Mouse (Mus musculus) ES-E14 (cell line): ENCODE measurements at regions not wholly inside any gene's neighbourhood (a gene's known extent, or its start where the extent isn't known, plus 50 kb on each side); places are given as distances from the start of the nearest gene placed in this dataset.

Experiments used
- DNase-seq: peaks from one replicate; pipeline ENCODE4 v3.0.0-alpha.2; 2013; ENCODE audit warnings: low read depth, low spot score
- H3K27ac ChIP-seq: 2 replicates; pipeline ENCODE4 v1.5.1; 2012; ENCODE audit warnings: low read depth, mild to moderate bottlenecking, low read length, moderate library complexity, mixed read lengths; ENCODE audit not compliant: poor library complexity, insufficient read depth, severe bottlenecking
- H3K36me3 ChIP-seq: 2 replicates; pipeline ENCODE4 v1.6.1; 2012; ENCODE audit warnings: mild to moderate bottlenecking, low read length, moderate library complexity, mixed read lengths; ENCODE audit not compliant: control insufficient read depth, poor library complexity, insufficient read depth, severe bottlenecking
- H3K4me1 ChIP-seq, 2 experiments: fragments of 150-350 bp in 1 of 2; sonication (generic) in 1 of 2; 2 replicates each; pipeline ENCODE4 v1.6.1; 2012; ENCODE audit warnings: low read length in 2 of 2, mild to moderate bottlenecking in 1 of 2, mixed read lengths in 1 of 2; ENCODE audit not compliant: control insufficient read depth in 2 of 2, insufficient read depth in 2 of 2, poor library complexity in 1 of 2
- H3K4me3 ChIP-seq, 2 experiments: fragments of 150-350 bp in 1 of 2; sonication (generic) in 1 of 2; 2 replicates each; pipeline ENCODE4 v1.5.1; 2012; ENCODE audit warnings: low read length in 2 of 2, low read depth in 1 of 2, mild to moderate bottlenecking in 1 of 2, mixed read lengths in 1 of 2; ENCODE audit not compliant: insufficient read depth in 1 of 2, poor library complexity in 1 of 2, severe bottlenecking in 1 of 2
- H3K9ac ChIP-seq: 2 replicates; pipeline ENCODE4 v1.6.1; 2012; ENCODE audit warnings: low read depth, mild to moderate bottlenecking, low read length, mixed read lengths; ENCODE audit not compliant: poor library complexity, insufficient read depth, severe bottlenecking
- H3K9me3 ChIP-seq: fragments of 150-350 bp; sonication (generic); 2 replicates; pipeline ENCODE4 v1.6.1; 2012; ENCODE audit warnings: low read depth, mild to moderate bottlenecking, low read length; ENCODE audit not compliant: control insufficient read depth, insufficient read depth
- CHD2 ChIP-seq: IDR thresholded peaks from 2 replicates; pipeline ENCODE4 v1.6.1; 2014; ENCODE audit warnings: mild to moderate bottlenecking, low read depth, low read length, inconsistent platforms
- HCFC1 ChIP-seq: IDR thresholded peaks from 2 replicates; pipeline ENCODE4 v1.6.1; 2012; ENCODE audit warnings: low read length, inconsistent platforms, borderline replicate concordance; ENCODE audit not compliant: insufficient read depth
- MAFK ChIP-seq: IDR thresholded peaks from 2 replicates; pipeline ENCODE4 v1.6.1; 2014; ENCODE audit warnings: mild to moderate bottlenecking, low read depth, low read length, inconsistent platforms; ENCODE audit not compliant: insufficient read depth
- ZC3H11A ChIP-seq: IDR thresholded peaks from 2 replicates; pipeline ENCODE4 v1.6.1; 2012; ENCODE audit warnings: low read depth, mild to moderate bottlenecking, inconsistent platforms, low read length, borderline replicate concordance
- ZNF384 ChIP-seq: IDR thresholded peaks from 2 replicates; pipeline ENCODE4 v1.6.1; 2012; ENCODE audit warnings: low read depth, low read length, inconsistent platforms
- in situ Hi-C, 2 experiments: fragments of 600-800 bp; cut with MboI; formaldehyde crosslinking; loops; one replicate each; pipeline ENCODE4 v1.15.1; 2025; ENCODE audit warnings: low sequenced_read_pairs in 2 of 2, inconsistent platforms in 1 of 2; ENCODE audit not compliant: unreplicated experiment in 2 of 2

GRCm38 (mm10) chr15:85668871-85669651 is 65.7 kb upstream of the Ppara start:
- Histone ChIP-seq H3K36me3 (no peaks in the 10 kb centered on the region), H3K4me1 (no peaks in the 10 kb centered on the region; a peak in 1 of 4 replicates), H3K9me3 (no peaks in the 10 kb centered on the region), H3K4me3 (no peak overlapping the region; a peak in 1 of 4 replicates), H3K9ac (no peak overlapping the region), H3K27ac (no peak overlapping the region)
- no peak for TF ChIP-seq ZNF384
- no peak for TF ChIP-seq HCFC1
- TF ChIP-seq MAFK: no peak
- no peak for TF ChIP-seq ZC3H11A
- TF ChIP-seq CHD2: no peak
- no peak for DNase-seq
- in situ Hi-C loops: no loop called here

- H3K4me1 ChIP-seq: no peaks in the 10 kb centered on the region; a peak in 1 of 4 replicates
- H3K27ac ChIP-seq: no peak overlapping the region
- peak overlapping the region; percentile 75; the same call in 1 of the 2 replicates for H3K9ac ChIP-seq
- no peaks in the 10 kb centered on the region for H3K36me3 ChIP-seq
- H3K4me3 ChIP-seq: peak overlapping the region; percentile 77 to 93
- no peak for DNase-seq
- TF ChIP-seq MAFK (no peak), CHD2 (no peak), HCFC1 (no peak), ZC3H11A (no peak), ZNF384 (no peak)
- H3K9me3 ChIP-seq: no peaks in the 10 kb centered on the region
- in situ Hi-C loops: no loop called here
Observed at GRCm38 (mm10) chr15:85669652-85670175, 65.1 kb upstream of the Ppara start.

DNA sequence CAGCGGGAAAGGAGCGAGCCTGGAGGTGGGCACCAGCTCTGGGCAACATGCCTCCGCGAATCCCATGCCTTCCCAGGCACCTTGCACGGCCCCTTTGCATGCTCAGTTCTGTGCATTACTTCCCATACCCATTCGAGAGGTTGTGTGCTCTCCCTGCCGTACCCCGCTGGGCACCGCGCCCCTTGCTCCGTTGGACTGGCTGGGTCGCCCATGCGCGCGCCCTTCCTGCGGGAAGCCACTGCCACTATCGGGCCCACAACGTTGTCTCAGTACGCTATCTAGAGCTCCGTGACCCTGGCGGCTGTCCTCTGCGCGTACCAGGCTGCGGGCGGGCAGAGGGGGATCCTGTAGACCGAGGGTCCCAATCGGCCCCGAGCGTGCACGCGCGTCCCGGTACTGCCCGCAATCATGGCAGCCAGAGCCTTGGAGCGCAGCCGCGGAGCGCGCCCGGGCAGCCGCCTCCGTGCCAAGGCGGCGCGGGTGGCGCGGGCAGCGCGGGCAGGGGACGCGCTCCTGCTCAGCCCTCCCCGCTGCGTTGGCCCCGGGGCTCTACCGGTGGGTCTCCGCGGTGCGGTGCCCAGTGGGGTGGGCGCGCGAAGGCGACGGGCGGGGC is 64.5 kb upstream of the Ppara start:
- Histone ChIP-seq H3K9me3 (no peaks in the 10 kb centered on the region), H3K4me1 (no peaks in the 10 kb centered on the region; a peak in 1 of 4 replicates), H3K4me3 (peak overlapping the region; percentile 77 to 93), H3K27ac (no peak overlapping the region), H3K9ac (peak overlapping the region; percentile 75), H3K36me3 (no peaks in the 10 kb centered on the region)
- DNase-seq: no peak
- in situ Hi-C loops: no loop called here
- TF ChIP-seq ZC3H11A (no peak), HCFC1 (no peak), MAFK (no peak), CHD2 (no peak), ZNF384 (no peak)

- H3K9ac ChIP-seq: peak overlapping the region; percentile 53
- H3K4me3 ChIP-seq: peak overlapping the region; percentile 77 to 93
- TF ChIP-seq HCFC1: no peak
- TF ChIP-seq ZNF384: no peak
- no peak for TF ChIP-seq MAFK
- TF ChIP-seq ZC3H11A: no peak
- in situ Hi-C loops: no loop called here
- DNase-seq: no peak
- H3K36me3 ChIP-seq: no peaks in the 10 kb centered on the region
- H3K9me3 ChIP-seq: no peaks in the 10 kb centered on the region
- H3K4me1 ChIP-seq: no peaks in the 10 kb centered on the region; a peak in 1 of 4 replicates
- no peak overlapping the region for H3K27ac ChIP-seq
Observed at GRCm38 (mm10) chr15:85670789-85671700, 63.7 kb upstream of the Ppara start.
